Mouse (Mus musculus) CH12.LX (cell line): ENCODE results near the gene Reck. TPM values are rescaled to one million over a fixed set of nuclear protein-coding genes. Genes with fewer than 3 reads are reported as not detected.

ENCODE experiments used
- DNase-seq: peaks from one replicate; pipeline ENCODE4 v3.0.0-alpha.2; 2013; ENCODE audit errors: extremely low read depth
- H3K27ac ChIP-seq: 2 replicates; pipeline ENCODE4 v1.5.1; 2012; ENCODE audit warnings: low read depth, mild to moderate bottlenecking, control low read depth, moderate library complexity; ENCODE audit not compliant: insufficient read depth
- H3K27me3 ChIP-seq: replicated peaks from 2 replicates; pipeline ENCODE3; 2012; ENCODE audit warnings: inconsistent platforms
- H3K36me3 ChIP-seq, 2 experiments: replicated peaks in 1 of 2; 2 replicates each; pipeline versions ENCODE3 to v1.6.1; 2012; ENCODE audit warnings: inconsistent platforms in 1 of 2, low read length in 1 of 2, mild to moderate bottlenecking in 1 of 2, mixed read lengths in 1 of 2, moderate library complexity in 1 of 2; ENCODE audit not compliant: control insufficient read depth in 1 of 2, insufficient read depth in 1 of 2
- H3K4me1 ChIP-seq, 2 experiments: 2 replicates each; pipeline ENCODE4 v1.6.1; 2012; ENCODE audit warnings: inconsistent platforms in 1 of 2, moderate library complexity in 1 of 2; ENCODE audit not compliant: insufficient read depth in 2 of 2, control insufficient read depth in 1 of 2
- H3K4me2 ChIP-seq: 2 replicates; pipeline ENCODE4 v1.6.1; 2012; ENCODE audit warnings: low read depth, mild to moderate bottlenecking, control low read depth; ENCODE audit not compliant: poor library complexity, insufficient read depth, severe bottlenecking
- H3K4me3 ChIP-seq, 3 experiments: fragments of 150-350 bp in 1 of 3; sonication (generic) in 1 of 3; replicated peaks in 1 of 3; 2 replicates each; pipeline versions ENCODE3 to v1.5.1; 2011 to 2012; ENCODE audit warnings: low read depth in 2 of 3, low read length in 2 of 3, mild to moderate bottlenecking in 2 of 3, moderate library complexity in 2 of 3, control low read depth in 1 of 3, improper control_type of control experiment in 1 of 3, inconsistent platforms in 1 of 3, mixed read lengths in 1 of 3; ENCODE audit not compliant: poor library complexity in 1 of 3
- H3K79me2 ChIP-seq: replicated peaks from 2 replicates; pipeline ENCODE4 v1.6.1; 2012; ENCODE audit warnings: mild to moderate bottlenecking, moderate library complexity; ENCODE audit not compliant: control insufficient read depth, poor library complexity, insufficient read depth, severe bottlenecking; ENCODE audit errors: extremely low read depth
- H3K9ac ChIP-seq: 2 replicates; pipeline ENCODE4 v1.6.1; 2012; ENCODE audit warnings: low read depth, mild to moderate bottlenecking, control low read depth, moderate library complexity; ENCODE audit not compliant: insufficient read depth
- H3K9me3 ChIP-seq: replicated peaks from 2 replicates; pipeline ENCODE3; 2012; ENCODE audit warnings: low read length, inconsistent platforms, mixed read lengths
- BHLHE40 ChIP-seq: IDR thresholded peaks from 2 replicates; pipeline ENCODE4 v1.6.1; 2011; ENCODE audit warnings: mild to moderate bottlenecking, low read depth, low read length, improper control_type of control experiment
- CHD1 ChIP-seq: IDR thresholded peaks from 2 replicates; pipeline ENCODE4 v1.6.1; 2012; ENCODE audit warnings: low read depth, low read length, improper control_type of control experiment, inconsistent platforms
- CHD2 ChIP-seq: IDR thresholded peaks from 2 replicates; pipeline ENCODE4 v1.6.1; 2011; ENCODE audit warnings: low read length, improper control_type of control experiment
- ELF1 ChIP-seq: IDR thresholded peaks from 2 replicates; pipeline ENCODE4 v1.6.1; 2014; ENCODE audit warnings: low read depth, mild to moderate bottlenecking, inconsistent platforms, low read length, improper control_type of control experiment
- HCFC1 ChIP-seq: IDR thresholded peaks from 2 replicates; pipeline ENCODE4 v1.6.1; 2012; ENCODE audit warnings: low read depth, mild to moderate bottlenecking, inconsistent platforms, low read length, improper control_type of control experiment
- JUND ChIP-seq: conservative IDR thresholded peaks from 2 replicates; pipeline ENCODE4 v1.6.1; 2011; ENCODE audit warnings: low read depth, low read length, improper control_type of control experiment
- KAT2A ChIP-seq: IDR thresholded peaks from 2 replicates; pipeline ENCODE4 v1.6.1; 2012; ENCODE audit warnings: low read length, improper control_type of control experiment, inconsistent platforms; ENCODE audit not compliant: insufficient replicate concordance
- MAX ChIP-seq: IDR thresholded peaks from 2 replicates; pipeline ENCODE4 v1.6.1; 2011; ENCODE audit warnings: low read length, improper control_type of control experiment
- MEF2A ChIP-seq: IDR thresholded peaks from 2 replicates; pipeline ENCODE4 v1.6.1; 2014; ENCODE audit warnings: low read depth, mild to moderate bottlenecking, inconsistent platforms, low read length, improper control_type of control experiment, borderline replicate concordance
- MYC ChIP-seq: IDR thresholded peaks from 2 replicates; pipeline ENCODE4 v1.6.1; 2011; ENCODE audit warnings: low read depth, mild to moderate bottlenecking, improper control_type of control experiment, low read length
- NELFE ChIP-seq: IDR thresholded peaks from 2 replicates; pipeline ENCODE4 v1.6.1; 2011; ENCODE audit warnings: low read depth, low read length, improper control_type of control experiment
- NRF1 ChIP-seq: IDR thresholded peaks from 2 replicates; pipeline ENCODE4 v1.6.1; 2014; ENCODE audit warnings: low read depth, mild to moderate bottlenecking, inconsistent platforms, low read length, improper control_type of control experiment, moderate library complexity
- PAX5 ChIP-seq: IDR thresholded peaks from 2 replicates; pipeline ENCODE4 v1.6.1; 2012; ENCODE audit warnings: low read length, inconsistent platforms, mixed read lengths
- RAD21 ChIP-seq: IDR thresholded peaks from 2 replicates; pipeline ENCODE4 v1.6.1; 2011; ENCODE audit warnings: low read depth, mild to moderate bottlenecking, low read length, improper control_type of control experiment, moderate library complexity
- TBP ChIP-seq: conservative IDR thresholded peaks from 2 replicates; pipeline ENCODE4 v1.6.1; 2011; ENCODE audit warnings: low read depth, low read length, improper control_type of control experiment
- UBTF ChIP-seq: IDR thresholded peaks from 2 replicates; pipeline ENCODE4 v1.6.1; 2012; ENCODE audit warnings: low read depth, mild to moderate bottlenecking, inconsistent platforms, low read length, improper control_type of control experiment, moderate library complexity
- ZC3H11A ChIP-seq: IDR thresholded peaks from 2 replicates; pipeline ENCODE4 v1.6.1; 2012; ENCODE audit warnings: low read depth, mild to moderate bottlenecking, inconsistent platforms, low read length, improper control_type of control experiment
- ZKSCAN1 ChIP-seq: IDR thresholded peaks from 2 replicates; pipeline ENCODE4 v1.6.1; 2012; ENCODE audit warnings: low read depth, inconsistent platforms, low read length, improper control_type of control experiment, borderline replicate concordance
- ZNF384 ChIP-seq: IDR thresholded peaks from 2 replicates; pipeline ENCODE4 v1.6.1; 2012; ENCODE audit warnings: low read depth, low read length, improper control_type of control experiment, inconsistent platforms
- dilution Hi-C: fragments of 300-500 bp; cut with MboI; formaldehyde crosslinking; loops from 2 replicates; pipeline ENCODE4 v1.14.3; 2020; ENCODE audit warnings: low sequenced_read_pairs; ENCODE audit not compliant: extremely low pct_unique_long_range_greater_than_20kb, extremely low pct_ligation_motif_present
- in situ Hi-C: fragments of 300-500 bp; cut with MboI; formaldehyde crosslinking; loops from 3 replicates; pipeline ENCODE4 v1.14.3; 2019; ENCODE audit warnings: low sequenced_read_pairs, low pct_ligation_motif_present, low pct_unique_long_range_greater_than_20kb, mixed read lengths
- polyA plus RNA-seq: library from polyadenylated mRNA; unstranded; fragments of >175 nt; gene quantifications from 2 replicates; pipeline ENCODE4 v1.2.1, GENCODE M21; 2012; ENCODE audit warnings: low read depth; ENCODE audit not compliant: insufficient read length
- total RNA-seq, 2 experiments: library from RNA; depleted of rRNA; stranded (reverse); fragments of 300-350 nt in 1 of 2; fragments of >200 nt in 1 of 2; gene quantifications; 2 replicates each; pipeline ENCODE4 v1.2.3; 2012 to 2014

The Reck gene
- total and polyA plus RNA-seq, 3 experiments: 0.44 to 1.8 (median 0.68) TPM

GRCm38 (mm10) chr4:43879566-43879965 is 4.2 kb downstream of the Reck start:
- TF ChIP-seq MEF2A (no peak), RAD21 (no peak), ELF1 (no peak), CHD1 (no peak), TBP (no peak), PAX5 (no peak), ZNF384 (no peak), ZKSCAN1 (no peak), NELFE (no peak), KAT2A (no peak)
- no peak overlapping the region for H3K4me2 ChIP-seq
- H3K9ac ChIP-seq: no peak overlapping the region
- no peaks in the 10 kb centered on the region; the same call in 1 of the 2 replicates for H3K79me2 ChIP-seq
- dilution Hi-C loops (no loop called here), in situ Hi-C loops (no loop called here)
- H3K36me3 ChIP-seq: no peaks in the 10 kb centered on the region
- no peak overlapping the region for H3K27ac ChIP-seq
- no peaks in the 10 kb centered on the region for H3K9me3 ChIP-seq
- H3K4me1 ChIP-seq: peaks cover 2 to 7% of the 10 kb centered on the region in 2 experiments
- no peak for DNase-seq
- H3K4me3 ChIP-seq: no peak overlapping the region
- peaks cover 11% of the 10 kb centered on the region for H3K27me3 ChIP-seq

DNA sequence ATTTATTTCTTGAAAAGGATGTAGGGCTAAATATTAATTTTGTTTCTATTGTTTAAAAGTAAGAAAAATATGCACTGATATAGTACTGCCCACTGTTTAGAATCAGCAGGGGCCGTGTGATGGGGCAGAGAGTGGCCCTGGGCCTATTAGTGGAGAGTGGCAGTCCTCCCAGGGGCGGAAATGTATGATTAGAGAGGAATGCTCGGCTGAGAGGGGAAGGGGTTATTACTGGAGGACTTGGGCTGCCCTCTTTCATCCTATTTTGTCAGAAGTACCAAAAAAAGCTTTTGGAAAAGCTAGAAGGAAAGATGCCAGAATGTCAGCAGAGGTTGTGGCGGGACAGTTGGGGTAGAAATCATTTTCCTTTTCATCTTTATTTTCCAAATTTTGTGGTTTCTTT is 8.9 kb downstream of the Reck start:
- Histone ChIP-seq H3K4me2 (no peak overlapping the region), H3K4me3 (no peak overlapping the region), H3K36me3 (no peaks in the 10 kb centered on the region), H3K27ac (no peak overlapping the region), H3K9ac (no peak overlapping the region), H3K79me2 (no peaks in the 10 kb centered on the region), H3K9me3 (no peaks in the 10 kb centered on the region), H3K4me1 (peaks cover 0 to 8% of the 10 kb centered on the region in 2 experiments; a peak in 2 of 4 replicates), H3K27me3 (no peaks in the 10 kb centered on the region)
- TF ChIP-seq ZKSCAN1 (no peak), MYC (no peak), HCFC1 (no peak), CHD2 (no peak), ELF1 (no peak), JUND (no peak)
- DNase-seq: no peak
- in situ Hi-C loops (no loop called here), dilution Hi-C loops (no loop called here)

DNA sequence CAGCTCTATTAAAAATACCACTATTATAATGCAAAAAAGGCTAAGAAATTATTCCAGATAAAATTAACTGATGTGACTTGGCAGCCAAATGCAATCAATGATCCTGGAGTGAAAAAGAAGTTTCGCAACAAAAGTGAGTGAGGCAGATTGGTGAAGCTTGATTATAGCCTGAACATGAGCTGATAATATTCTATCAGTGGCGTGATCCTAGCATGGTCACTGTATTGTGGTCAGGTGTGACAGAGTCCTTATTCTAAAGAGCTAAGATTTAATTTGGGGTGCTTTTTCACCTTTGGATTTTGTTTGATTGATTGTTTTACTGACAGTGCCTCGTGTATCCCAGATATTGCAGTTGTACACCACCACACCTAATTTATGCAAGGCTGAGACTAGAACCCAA is 15.9 kb downstream of the Reck start:
- no peak for DNase-seq
- Histone ChIP-seq H3K36me3 (no peaks in the 10 kb centered on the region), H3K4me1 (peaks cover 0 to 8% of the 10 kb centered on the region in 2 experiments; a peak in 2 of 4 replicates), H3K79me2 (no peaks in the 10 kb centered on the region), H3K27me3 (no peaks in the 10 kb centered on the region), H3K4me2 (no peak overlapping the region), H3K4me3 (no peak overlapping the region), H3K27ac (no peak overlapping the region), H3K9me3 (no peaks in the 10 kb centered on the region), H3K9ac (no peak overlapping the region)
- dilution Hi-C loops: no loop called here
- in situ Hi-C loops: no loop called here
- TF ChIP-seq ZNF384 (no peak), UBTF (no peak), RAD21 (no peak), MEF2A (no peak), MAX (no peak), MYC (no peak), HCFC1 (no peak), ZC3H11A (no peak), BHLHE40 (no peak), NRF1 (no peak)
